Mouse (Mus musculus) lung, adult 2 months (tissue): ENCODE results near the gene Mllt3.

Experiments used
- CTCF ChIP-seq: fragments of 200-500 bp; IDR thresholded peaks from 2 replicates; pipeline ENCODE4 v1.5.1; 2011; ENCODE audit warnings: mild to moderate bottlenecking, low read length, control low read depth; ENCODE audit not compliant: insufficient read depth
- POLR2A ChIP-seq: fragments of 200-500 bp; IDR thresholded peaks from 2 replicates; pipeline ENCODE4 v1.6.1; 2011; ENCODE audit warnings: low read depth, mild to moderate bottlenecking, control low read depth, low read length, borderline replicate concordance; ENCODE audit errors: extremely low read depth

DNA sequence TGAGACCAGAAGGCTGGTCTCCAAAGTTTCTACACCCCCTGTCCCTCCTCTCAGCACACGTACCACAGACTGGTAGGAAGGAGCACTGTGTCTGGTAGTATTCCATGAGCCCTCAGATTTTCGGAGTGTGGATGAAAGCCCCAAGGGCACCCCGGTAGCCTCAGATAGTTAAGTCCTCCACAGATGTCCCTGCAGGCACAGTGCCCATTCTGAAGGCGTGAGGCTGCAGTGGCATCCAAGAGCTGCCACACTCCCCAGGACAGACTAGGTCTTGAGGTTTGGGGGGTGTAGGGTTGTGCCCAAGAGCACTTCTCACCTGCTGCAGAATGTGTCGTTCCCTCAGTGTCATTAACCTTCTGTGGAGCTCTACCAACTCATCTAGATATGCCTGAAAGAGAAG is 251.2 kb downstream of the Mllt3 start:
- TF ChIP-seq CTCF: no peak
- no peak for TF ChIP-seq POLR2A
